Mouse (Mus musculus): Measurements from ENCODE around the gene Epha4. TPM values are rescaled to one million over a fixed set of nuclear protein-coding genes. Genes with fewer than 3 reads are reported as not detected.

Epha4 gene
- polyA plus RNA-seq, 1 experiment from 2014 or later, result 93.3 TPM

GRCm38 (mm10) chr1:77410153-77410552 lies 104.7 kb downstream of the Epha4 start:
- peak; percentile 65 for ATAC-seq (replicated peaks)
- H3K4me1 ChIP-seq, result peaks cover 82% of the 10 kb centered on the region
- 22% methylated on average over 3 of the region's 3 CpGs for WGBS

GRCm38 (mm10) chr1:77409509-77409908 lies 105.4 kb downstream of the Epha4 start:
- Histone ChIP-seq H3K27me3 (no peaks in the 10 kb centered on the region), H3K9ac (replicated peaks) (no peak overlapping the region), H3K9me3 (no peaks in the 10 kb centered on the region), H3K4me1 (peaks cover 82% of the 10 kb centered on the region), H3K4me3 (no peak overlapping the region), H3K4me2 (replicated peaks) (no peak overlapping the region), H3K27ac (replicated peaks) (peak overlapping the region; percentile 54; the same call in 1 of the 2 replicates), H3K36me3 (no peaks in the 10 kb centered on the region)
- 66% methylated on average over 8 of the region's 8 CpGs for WGBS
- ATAC-seq (replicated peaks), result 0 out of 2 replicates have a peak, but pooled peaks have one; percentile 9

More at GRCm38 (mm10) chr1:77410153-77410552, 104.7 kb downstream of the Epha4 start:
- H3K27me3 ChIP-seq, result no peaks in the 10 kb centered on the region
- no peak overlapping the region for H3K4me2 ChIP-seq (replicated peaks)
- peak overlapping the region; percentile 54 for H3K27ac ChIP-seq (replicated peaks)
- H3K4me3 ChIP-seq, result no peak overlapping the region
- H3K9me3 ChIP-seq, result no peaks in the 10 kb centered on the region
- no peak overlapping the region for H3K9ac ChIP-seq (replicated peaks)
- H3K36me3 ChIP-seq, result no peaks in the 10 kb centered on the region

GRCm38 (mm10) chr1:77407417-77407816 lies 107.5 kb downstream of the Epha4 start:
- ATAC-seq (replicated peaks), result no peak
- 29% methylated on average over 9 of the region's 9 CpGs for WGBS
- no peaks in the 10 kb centered on the region for H3K9me3 ChIP-seq
- no peak overlapping the region for H3K4me2 ChIP-seq (replicated peaks)
- H3K4me3 ChIP-seq, result no peak overlapping the region
- H3K27me3 ChIP-seq, result no peaks in the 10 kb centered on the region
- no peaks in the 10 kb centered on the region for H3K36me3 ChIP-seq
- no peak overlapping the region for H3K9ac ChIP-seq (replicated peaks)
- 0 out of 2 replicates have a peak overlapping the region, but pooled peaks have one; percentile 4 for H3K27ac ChIP-seq (replicated peaks)
- H3K4me1 ChIP-seq, result peaks cover 89% of the 10 kb centered on the region

- peak overlapping the region; percentile 21 for H3K27ac ChIP-seq (replicated peaks)
- WGBS, result 21% methylated on average over 9 of the region's 9 CpGs
- no peak overlapping the region for H3K4me3 ChIP-seq
- ATAC-seq (replicated peaks), result 0 out of 2 replicates have a peak, but pooled peaks have one; percentile 12
- no peak overlapping the region for H3K4me2 ChIP-seq (replicated peaks)
- no peaks in the 10 kb centered on the region for H3K36me3 ChIP-seq
- H3K9me3 ChIP-seq, result no peaks in the 10 kb centered on the region
- H3K9ac ChIP-seq (replicated peaks), result no peak overlapping the region
- no peaks in the 10 kb centered on the region for H3K27me3 ChIP-seq
- H3K4me1 ChIP-seq, result peaks cover 88% of the 10 kb centered on the region
These were observed 108.3 kb downstream of the Epha4 start for GRCm38 (mm10) chr1:77406631-77407030.

- no peaks in the 10 kb centered on the region for H3K27me3 ChIP-seq
- no peaks in the 10 kb centered on the region for H3K9me3 ChIP-seq
- H3K4me2 ChIP-seq (replicated peaks), result no peak overlapping the region
- H3K9ac ChIP-seq (replicated peaks), result no peak overlapping the region
- H3K4me3 ChIP-seq, result no peak overlapping the region
- 77% methylated on average over 10 of the region's 10 CpGs for WGBS
- H3K36me3 ChIP-seq, result no peaks in the 10 kb centered on the region
- H3K4me1 ChIP-seq, result peaks cover 68% of the 10 kb centered on the region
- H3K27ac ChIP-seq (replicated peaks), result no peak overlapping the region
- ATAC-seq (replicated peaks), result no peak
These were observed 110.4 kb downstream of the Epha4 start for GRCm38 (mm10) chr1:77404537-77404936.

GRCm38 (mm10) chr1:77402942-77403341 lies 111.9 kb downstream of the Epha4 start:
- 50% methylated on average over 4 of the region's 4 CpGs for WGBS
- Histone ChIP-seq H3K4me2 (replicated peaks) (no peak overlapping the region), H3K4me3 (no peak overlapping the region), H3K4me1 (peaks cover 55% of the 10 kb centered on the region), H3K27me3 (no peaks in the 10 kb centered on the region), H3K9me3 (no peaks in the 10 kb centered on the region), H3K36me3 (peaks cover 5% of the 10 kb centered on the region; the same call in 1 of the 2 replicates), H3K9ac (replicated peaks) (no peak overlapping the region), H3K27ac (replicated peaks) (peak overlapping the region; percentile 6; the same call in 1 of the 2 replicates)
- ATAC-seq (replicated peaks), result peak; percentile 30; the same call in 1 of the 2 replicates

GRCm38 (mm10) chr1:77401465-77401864 lies 113.4 kb downstream of the Epha4 start:
- Histone ChIP-seq H3K4me1 (peaks cover 40% of the 10 kb centered on the region), H3K27me3 (no peaks in the 10 kb centered on the region), H3K9me3 (no peaks in the 10 kb centered on the region), H3K4me3 (no peak overlapping the region), H3K27ac (replicated peaks) (no peak overlapping the region), H3K36me3 (peaks cover 15% of the 10 kb centered on the region; the same call in 1 of the 2 replicates), H3K9ac (replicated peaks) (no peak overlapping the region), H3K4me2 (replicated peaks) (no peak overlapping the region)
- ATAC-seq (replicated peaks), result no peak
- WGBS, result 57% methylated on average over 1 of the region's 1 CpGs

- Histone ChIP-seq H3K9me3 (no peaks in the 10 kb centered on the region), H3K4me2 (replicated peaks) (no peak overlapping the region), H3K4me1 (peaks cover 24% of the 10 kb centered on the region), H3K9ac (replicated peaks) (no peak overlapping the region), H3K27me3 (no peaks in the 10 kb centered on the region), H3K36me3 (peaks cover 7% of the 10 kb centered on the region; the same call in 1 of the 2 replicates), H3K4me3 (no peak overlapping the region), H3K27ac (replicated peaks) (0 out of 2 replicates have a peak overlapping the region, but pooled peaks have one; percentile 8)
- no peak for ATAC-seq (replicated peaks)
- 51% methylated on average over 6 of the region's 6 CpGs for WGBS
These were observed 123.3 kb downstream of the Epha4 start for GRCm38 (mm10) chr1:77391590-77391989.

GRCm38 (mm10) chr1:77389069-77389468 lies 125.8 kb downstream of the Epha4 start:
- ATAC-seq (replicated peaks), result no peak
- H3K9me3 ChIP-seq, result no peaks in the 10 kb centered on the region
- no peak overlapping the region for H3K9ac ChIP-seq (replicated peaks)
- H3K4me1 ChIP-seq, result peaks cover 41% of the 10 kb centered on the region
- peaks cover 7% of the 10 kb centered on the region; the same call in 1 of the 2 replicates for H3K36me3 ChIP-seq
- no peaks in the 10 kb centered on the region for H3K27me3 ChIP-seq
- H3K27ac ChIP-seq (replicated peaks), result no peak overlapping the region
- H3K4me2 ChIP-seq (replicated peaks), result no peak overlapping the region
- H3K4me3 ChIP-seq, result no peak overlapping the region
- 97% methylated on average over 2 of the region's 2 CpGs for WGBS

- Histone ChIP-seq H3K36me3 (peaks cover 7% of the 10 kb centered on the region; the same call in 1 of the 2 replicates), H3K4me2 (replicated peaks) (no peak overlapping the region), H3K4me1 (peaks cover 41% of the 10 kb centered on the region), H3K4me3 (no peak overlapping the region), H3K27ac (replicated peaks) (no peak overlapping the region), H3K27me3 (no peaks in the 10 kb centered on the region), H3K9ac (replicated peaks) (no peak overlapping the region), H3K9me3 (no peaks in the 10 kb centered on the region)
- ATAC-seq (replicated peaks), result no peak
- WGBS, result 89% methylated on average over 4 of the region's 4 CpGs
These were observed 126.3 kb downstream of the Epha4 start for GRCm38 (mm10) chr1:77388556-77388955.

- ATAC-seq (replicated peaks), result no peak; the same call in 1 of the 2 replicates
- Histone ChIP-seq H3K27me3 (no peaks in the 10 kb centered on the region), H3K9me3 (no peaks in the 10 kb centered on the region), H3K9ac (replicated peaks) (no peak overlapping the region), H3K36me3 (peaks cover 7% of the 10 kb centered on the region), H3K27ac (replicated peaks) (0 out of 2 replicates have a peak overlapping the region, but pooled peaks have one; percentile 27), H3K4me2 (replicated peaks) (no peak overlapping the region), H3K4me1 (peaks cover 46% of the 10 kb centered on the region), H3K4me3 (no peak overlapping the region)
- 30% methylated on average over 8 of the region's 8 CpGs for WGBS
These were observed 129.3 kb downstream of the Epha4 start for GRCm38 (mm10) chr1:77385613-77386012.

- Histone ChIP-seq H3K9me3 (no peaks in the 10 kb centered on the region), H3K4me1 (peaks cover 49% of the 10 kb centered on the region), H3K27me3 (no peaks in the 10 kb centered on the region), H3K4me2 (replicated peaks) (no peak overlapping the region; the same call in 1 of the 2 replicates), H3K27ac (replicated peaks) (peak overlapping the region; percentile 41), H3K36me3 (peaks cover 10% of the 10 kb centered on the region), H3K9ac (replicated peaks) (no peak overlapping the region), H3K4me3 (no peak overlapping the region)
- WGBS, result 25% methylated on average over 11 of the region's 11 CpGs
- ATAC-seq (replicated peaks), result 0 out of 2 replicates have a peak, but pooled peaks have one; percentile 24
These were observed 131.4 kb downstream of the Epha4 start for GRCm38 (mm10) chr1:77383466-77383865.

All from forebrain, embryonic 15.5 days (tissue).